Mouse (Mus musculus): Measurements from ENCODE around the gene Drosha.
"Not testable (repeated sequence)": the region's sequence is repeated elsewhere in the genome, so short reads cannot be mapped to it uniquely, and the experiment has no call there.

Gene Drosha

GRCm38 (mm10) chr15:12889909-12890308 lies 65.3 kb downstream of the Drosha start:
- no peak for DNase-seq

DNA sequence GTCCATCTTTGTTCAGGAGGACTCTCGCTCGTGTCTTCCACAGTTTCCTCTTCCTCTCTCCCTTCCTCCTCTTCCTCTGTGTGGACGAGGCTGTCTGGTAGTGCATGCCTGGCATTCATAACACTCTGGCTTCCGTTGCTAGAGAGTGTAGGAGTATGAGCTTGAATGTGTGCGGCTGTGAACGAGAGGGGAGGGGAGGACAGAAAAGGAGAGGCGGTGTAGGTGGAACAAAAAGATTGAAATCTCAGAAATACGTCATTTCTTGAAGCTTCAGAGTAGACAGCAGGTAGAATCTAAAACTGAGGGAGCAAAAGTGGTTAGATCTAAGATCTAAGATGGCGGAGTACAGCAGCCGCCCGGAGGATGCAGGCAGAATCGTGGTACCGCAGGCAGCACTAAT lies 70.8 kb downstream of the Drosha start:
- DNase-seq = peak; percentile 19

DNA sequence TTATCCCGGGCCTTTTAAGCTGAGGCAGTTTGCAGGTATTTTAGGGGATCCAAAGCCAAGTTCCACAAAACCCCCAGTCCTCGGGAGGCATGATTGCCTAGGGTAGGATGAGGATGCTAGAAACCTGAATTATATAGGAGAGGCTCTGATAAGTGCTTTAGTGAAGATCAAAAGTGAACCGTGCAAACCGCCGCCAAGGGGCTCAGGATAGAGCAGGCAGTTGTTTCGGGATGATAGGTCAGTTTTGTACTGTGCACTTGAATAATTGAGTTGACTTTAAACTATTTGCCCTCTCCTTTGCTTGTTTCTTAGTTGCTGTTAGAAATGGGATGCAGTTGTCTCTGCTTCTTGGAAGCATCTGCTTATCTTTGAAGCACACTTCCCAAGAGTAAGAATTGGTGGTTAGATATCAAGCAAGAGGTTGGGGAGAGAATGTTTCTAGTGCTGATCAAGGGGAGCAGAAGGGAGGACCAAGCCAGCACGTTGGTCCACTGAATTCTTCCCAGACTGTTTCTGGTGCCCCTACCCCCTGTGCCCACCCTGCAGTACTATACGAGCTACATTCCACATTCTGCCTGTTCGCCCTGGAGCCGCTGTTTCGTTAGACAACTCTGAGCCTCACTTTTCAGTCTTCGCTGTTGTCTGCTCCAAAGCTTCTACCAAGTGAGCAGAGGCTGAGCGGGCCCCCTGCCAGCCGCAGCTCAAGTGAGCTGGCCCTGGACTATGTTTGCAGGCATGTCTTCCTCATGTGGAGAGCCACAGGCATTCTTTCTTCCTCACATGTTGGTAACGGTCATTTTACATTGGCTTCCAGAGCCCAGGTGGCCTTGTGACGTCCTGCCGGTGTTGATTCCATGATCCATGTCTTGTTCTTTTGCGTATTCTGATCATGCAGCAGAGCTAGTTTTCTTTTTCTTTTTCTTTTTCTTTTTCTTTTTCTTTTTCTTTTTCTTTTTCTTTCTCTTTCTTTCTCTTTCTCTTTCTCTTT lies 71.7 kb downstream of the Drosha start:
- DNase-seq = no peak

DNA sequence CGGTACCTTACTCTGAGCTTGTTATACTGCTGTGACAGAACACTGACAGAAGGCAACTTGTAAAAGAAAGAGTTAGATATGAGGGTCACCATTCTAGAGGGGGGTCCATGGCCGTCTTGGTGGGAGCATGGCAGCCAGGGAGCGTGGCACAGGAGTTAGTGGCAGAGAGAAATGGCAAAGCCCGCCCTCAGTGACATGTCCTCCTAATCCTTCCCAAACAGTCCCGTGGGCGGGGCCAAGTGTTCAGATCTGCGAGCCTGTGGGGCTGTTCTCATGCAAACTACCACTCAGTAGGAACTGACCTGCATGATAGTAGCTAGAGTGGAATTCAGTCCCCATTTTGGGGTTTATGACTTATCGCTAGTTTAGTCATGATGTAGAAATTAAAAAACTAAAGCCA lies 73.2 kb downstream of the Drosha start:
- DNase-seq = no peak

DNA sequence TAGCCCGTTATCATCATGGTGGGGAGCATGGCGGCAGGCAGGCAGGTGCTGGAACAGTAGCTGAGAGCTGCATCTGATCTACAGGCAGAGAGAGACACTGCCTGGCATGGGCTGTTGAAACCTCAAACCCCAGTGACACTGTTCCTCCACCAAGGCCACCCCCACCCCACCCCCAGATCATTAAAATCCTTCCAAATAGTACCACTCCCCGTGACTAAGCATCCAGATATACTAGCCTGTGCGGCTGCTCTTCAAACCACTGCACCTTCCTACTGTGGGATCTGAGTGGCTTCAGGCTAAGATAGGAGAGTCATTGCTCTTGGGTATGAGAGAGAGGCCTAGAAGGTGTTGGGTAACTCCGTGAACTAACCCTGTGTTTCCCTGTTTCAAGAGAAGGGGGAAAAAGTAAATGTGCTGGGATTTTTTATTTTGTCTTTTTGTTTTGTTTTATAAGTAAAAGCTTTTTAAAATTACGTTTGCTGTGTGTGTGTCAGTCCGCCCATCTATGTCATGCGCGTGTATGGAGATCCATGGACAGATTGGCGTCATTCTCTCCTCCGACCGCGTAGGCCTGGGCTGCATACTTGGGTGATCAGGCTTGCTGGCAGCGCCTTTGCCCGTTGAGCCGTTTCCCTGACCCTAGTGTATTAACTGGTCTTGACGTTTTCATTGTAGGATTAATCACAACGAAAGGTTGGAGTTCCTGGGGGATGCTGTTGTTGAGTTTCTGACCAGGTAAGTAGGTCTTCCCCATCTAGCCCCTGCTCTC lies 76.0 kb downstream of the Drosha start:
- no peak for DNase-seq

DNA sequence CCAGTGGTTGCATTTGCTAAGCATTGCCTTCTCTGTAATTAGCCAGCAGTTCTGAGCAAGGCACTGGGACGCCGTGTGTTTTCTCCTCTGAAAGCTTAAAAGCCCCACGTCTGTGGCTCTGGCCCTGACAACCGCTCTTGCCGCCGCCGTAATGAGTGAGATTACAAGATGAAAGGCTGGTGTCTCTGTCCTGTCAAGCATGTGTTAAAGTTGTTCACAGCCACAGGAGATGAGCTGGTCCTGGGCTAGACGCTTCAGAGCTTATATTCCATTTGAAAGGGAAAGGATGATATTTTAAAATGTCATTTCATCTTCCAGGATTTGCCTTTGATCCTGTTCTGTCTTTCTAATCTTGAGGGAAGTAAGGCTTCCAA lies 76.6 kb downstream of the Drosha start:
- DNase-seq = no peak

DNA sequence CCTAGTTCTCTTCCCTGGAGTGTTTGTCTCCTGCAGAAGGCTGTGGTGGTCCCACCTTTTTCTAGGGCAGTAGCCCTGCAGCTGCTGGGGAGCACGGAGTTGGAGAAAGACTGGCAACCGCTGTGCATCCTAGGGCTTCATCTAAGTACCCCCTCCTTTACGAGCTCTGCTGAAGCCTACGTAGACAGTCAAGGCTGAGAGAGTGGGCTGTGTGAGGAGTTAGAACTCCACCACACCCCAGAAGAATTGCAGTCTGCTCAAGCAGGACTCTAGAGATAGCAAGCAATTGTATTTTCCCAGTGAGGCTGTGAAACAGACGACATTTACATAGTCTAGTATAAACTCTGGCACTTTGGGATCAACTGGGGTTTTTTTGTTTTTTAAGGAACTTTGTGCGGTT lies 79.8 kb downstream of the Drosha start:
- DNase-seq = no peak

DNA sequence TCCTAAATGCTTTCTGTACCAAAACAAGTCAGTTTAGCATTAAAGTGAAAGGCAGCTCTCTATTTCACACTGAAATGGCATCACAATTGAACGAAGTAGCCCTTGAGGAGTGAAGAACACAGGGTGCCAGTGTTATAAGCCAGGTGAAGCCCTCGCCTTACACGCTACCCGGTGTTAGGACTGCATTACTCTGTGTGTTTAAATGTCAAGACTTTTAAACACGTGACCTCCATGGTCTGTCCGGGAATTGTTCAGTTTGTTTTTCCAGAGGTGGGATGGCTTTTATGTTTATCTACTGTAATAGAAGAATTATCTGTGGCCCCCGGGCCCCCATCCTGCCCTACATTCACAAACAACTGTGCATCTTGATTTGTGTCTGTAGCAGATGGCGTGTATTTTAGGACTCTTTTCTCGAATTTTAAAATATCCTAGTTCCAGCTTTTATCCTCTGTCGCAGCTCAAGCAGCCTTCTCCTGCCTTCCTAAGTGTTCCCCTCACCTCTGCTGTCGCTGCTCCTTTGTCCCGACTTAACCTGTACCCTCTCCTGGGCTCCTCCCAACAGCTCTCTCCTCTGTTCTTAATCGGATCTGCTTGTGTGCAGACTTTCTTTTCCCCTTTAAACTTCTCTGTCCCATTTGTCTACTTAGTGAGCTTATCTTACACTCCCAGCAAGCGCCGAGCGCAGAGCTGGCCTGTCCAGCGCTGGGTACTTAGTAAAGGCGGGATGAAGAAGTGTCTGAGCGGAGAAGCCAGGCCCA lies 83.5 kb downstream of the Drosha start:
- DNase-seq = no peak

GRCm38 (mm10) chr15:12908720-12909028 lies 84.1 kb downstream of the Drosha start:
- no peak for DNase-seq

DNA sequence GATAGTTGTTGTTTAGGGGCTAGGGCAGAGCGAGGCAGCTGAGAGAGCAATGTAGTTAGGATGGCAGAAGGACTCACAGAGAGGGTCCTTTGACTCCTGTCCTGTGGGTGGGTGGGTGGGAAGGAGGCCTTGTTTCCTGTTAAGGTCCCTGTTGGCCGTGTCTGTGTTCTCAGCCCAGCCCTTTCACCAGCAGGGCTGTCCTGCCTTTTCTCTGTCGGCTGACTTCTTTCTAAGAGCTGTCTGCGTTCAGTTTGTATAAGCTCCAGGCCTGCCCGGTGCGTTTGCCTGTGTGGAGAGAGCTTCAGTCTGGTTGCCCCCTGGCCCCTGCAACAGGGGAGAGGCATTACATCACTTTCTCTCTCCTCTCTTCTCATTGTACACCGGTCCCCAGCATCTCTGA lies 84.6 kb downstream of the Drosha start:
- no peak for DNase-seq

- DNase-seq = no peak
Measured at GRCm38 (mm10) chr15:12911082-12911481, 86.5 kb downstream of the Drosha start.

DNA sequence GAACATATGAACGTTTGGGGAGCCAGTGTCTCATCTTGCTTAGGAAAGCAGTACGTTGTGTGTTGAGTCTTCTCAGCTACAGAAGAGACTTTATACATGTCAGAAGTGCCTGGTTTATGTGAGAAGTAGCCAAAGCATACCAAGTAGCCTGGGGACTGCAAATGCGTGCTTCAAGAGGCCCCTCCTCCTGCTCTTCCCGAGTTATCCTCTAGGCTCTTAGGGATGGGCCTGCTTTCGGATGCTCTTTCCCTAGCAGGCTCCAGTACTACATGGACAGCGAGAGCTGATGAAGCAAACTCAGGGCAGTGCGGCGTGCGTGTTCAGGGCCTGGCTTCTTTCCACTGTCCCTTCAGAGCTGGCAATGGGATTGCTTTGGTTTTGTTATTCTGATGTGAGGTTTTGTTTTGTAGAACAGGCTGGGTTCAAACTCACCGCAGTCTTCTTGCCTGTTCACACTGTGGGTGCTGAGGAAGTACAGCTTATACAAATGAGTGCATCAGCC lies 91.8 kb downstream of the Drosha start:
- no peak for DNase-seq

DNA sequence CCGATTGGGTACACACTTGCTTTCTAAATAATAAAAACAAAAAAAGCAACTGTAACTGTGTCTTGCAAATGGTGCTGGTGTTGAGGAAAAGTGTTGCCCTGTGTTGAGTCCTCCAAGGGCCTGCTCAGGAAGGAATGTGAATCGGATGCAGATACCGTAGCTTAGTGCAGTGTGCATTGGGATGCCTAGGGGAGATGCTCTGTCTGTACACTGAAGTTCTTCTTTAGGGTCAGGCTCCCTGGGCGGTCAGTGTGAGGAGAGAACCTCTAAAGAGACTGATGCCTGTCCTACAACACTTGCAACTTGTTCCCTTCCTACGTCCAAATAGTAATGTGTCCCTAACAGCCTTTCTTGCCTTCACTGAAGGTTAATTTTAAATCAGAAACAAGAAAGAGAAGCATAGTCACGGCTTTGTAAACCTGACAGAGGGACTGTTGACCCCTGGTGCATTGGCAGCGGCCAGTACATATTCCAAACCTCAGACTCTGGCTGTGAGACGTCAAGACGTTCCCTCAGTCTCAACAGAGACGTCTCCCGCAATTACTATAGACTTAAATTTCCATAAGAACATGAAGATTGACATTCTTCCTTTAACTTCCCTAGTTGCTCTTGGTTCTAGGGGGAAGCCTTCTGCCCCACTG lies 94.8 kb downstream of the Drosha start:
- DNase-seq = not testable (repeated sequence)

- no peak for DNase-seq
Measured at GRCm38 (mm10) chr15:12919967-12920870, 95.6 kb downstream of the Drosha start.

GRCm38 (mm10) chr15:12921901-12922300 lies 97.3 kb downstream of the Drosha start:
- no peak for DNase-seq

DNA sequence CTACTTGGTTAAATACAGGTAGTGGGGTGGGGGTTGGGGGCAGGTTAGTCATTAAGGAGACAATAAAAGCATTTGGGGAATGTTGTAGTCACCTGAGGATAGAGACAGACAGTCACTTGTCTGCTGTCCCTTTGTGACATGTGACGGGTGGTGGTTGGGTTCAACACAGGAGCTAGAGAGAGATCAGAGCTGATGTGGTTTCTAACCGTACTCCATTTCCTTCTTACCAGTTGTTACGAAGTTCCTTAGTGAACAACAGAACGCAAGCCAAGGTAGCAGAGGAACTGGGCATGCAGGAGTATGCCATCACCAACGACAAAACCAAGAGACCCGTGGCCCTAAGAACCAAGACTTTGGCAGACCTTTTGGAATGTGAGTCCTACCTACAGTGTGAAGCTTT lies 99.2 kb downstream of the Drosha start:
- no peak for DNase-seq

- no peak for DNase-seq
Measured at GRCm38 (mm10) chr15:12931481-12931880, 106.9 kb downstream of the Drosha start.

- no peak for DNase-seq
Measured at GRCm38 (mm10) chr15:12936217-12936732, 111.7 kb downstream of the Drosha start.

DNA sequence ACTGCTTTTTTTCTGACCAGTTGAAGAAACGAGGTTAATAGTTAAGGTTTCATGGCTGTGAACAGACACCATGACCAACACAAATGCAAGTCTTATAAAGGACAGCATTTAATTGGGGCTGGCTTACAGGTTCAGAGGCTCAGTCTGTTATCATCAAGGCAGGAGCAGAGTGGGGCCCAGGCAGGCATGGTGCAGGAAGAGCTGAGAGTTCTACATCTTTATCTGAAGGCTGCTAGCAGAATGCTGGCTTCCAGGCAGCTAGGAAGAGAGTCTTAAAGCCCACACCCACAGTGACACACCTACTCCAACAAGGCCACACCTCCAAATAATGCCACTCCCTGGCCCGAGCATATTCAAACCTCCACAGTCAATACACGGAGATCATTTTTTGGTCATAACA lies 112.7 kb downstream of the Drosha start:
- DNase-seq = not testable (repeated sequence)

GRCm38 (mm10) chr15:12941106-12941505 lies 116.5 kb downstream of the Drosha start:
- no peak for DNase-seq

DNA sequence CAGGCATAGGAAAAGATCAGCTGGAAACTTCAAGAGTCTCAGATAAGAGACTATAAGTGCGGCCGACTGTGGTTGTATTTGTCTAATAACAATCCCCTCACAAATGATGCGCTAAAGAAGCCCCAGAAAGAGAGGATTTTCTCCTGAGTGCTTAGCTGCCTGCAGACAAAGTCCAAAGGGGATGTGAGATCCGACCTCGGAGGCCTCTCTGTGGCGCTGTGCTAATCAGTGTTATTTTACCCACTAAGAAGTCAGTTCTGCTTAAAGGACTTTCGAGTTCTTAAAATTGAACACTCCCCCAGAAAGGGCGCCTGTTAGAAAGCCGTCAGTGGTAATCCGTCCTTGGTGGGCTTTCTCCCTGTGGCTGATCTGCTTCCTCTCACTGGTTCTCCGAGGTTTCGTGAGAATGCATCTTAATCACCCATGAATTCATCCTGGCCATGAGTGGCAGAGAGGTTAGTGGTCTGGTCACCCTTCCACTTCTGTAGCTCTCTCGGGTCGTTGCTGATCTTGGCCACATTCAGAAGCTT lies 117.1 kb downstream of the Drosha start:
- no peak for DNase-seq

Measured in layer of hippocampus, adult 9-11 months (tissue).